Mouse (Mus musculus) liver, adult 2 months (tissue): ENCODE data around the gene Eif2d.

ENCODE experiments used
- CTCF ChIP-seq: fragments of 200-500 bp; IDR thresholded peaks from 2 replicates; pipeline ENCODE4 v1.5.1; 2011; ENCODE audit warnings: low read depth, low read length, control low read depth
- POLR2A ChIP-seq: fragments of 200-500 bp; IDR thresholded peaks from 2 replicates; pipeline ENCODE4 v1.6.1; 2011; ENCODE audit warnings: low read length, control low read depth; ENCODE audit not compliant: insufficient read depth; ENCODE audit errors: extremely low read depth

GRCm38 (mm10) chr1:131174299-131174861, 21.4 kb downstream of the Eif2d start:
- no peak for TF ChIP-seq POLR2A
- no peak for TF ChIP-seq CTCF
